Mouse (Mus musculus): Measurements from ENCODE around the gene Ptpre. TPM values are rescaled to one million over a fixed set of nuclear protein-coding genes. Genes with fewer than 3 reads are reported as not detected.

The Ptpre gene
- polyA plus RNA-seq, 1 experiment from 2014 or later: 1.7 TPM

DNA sequence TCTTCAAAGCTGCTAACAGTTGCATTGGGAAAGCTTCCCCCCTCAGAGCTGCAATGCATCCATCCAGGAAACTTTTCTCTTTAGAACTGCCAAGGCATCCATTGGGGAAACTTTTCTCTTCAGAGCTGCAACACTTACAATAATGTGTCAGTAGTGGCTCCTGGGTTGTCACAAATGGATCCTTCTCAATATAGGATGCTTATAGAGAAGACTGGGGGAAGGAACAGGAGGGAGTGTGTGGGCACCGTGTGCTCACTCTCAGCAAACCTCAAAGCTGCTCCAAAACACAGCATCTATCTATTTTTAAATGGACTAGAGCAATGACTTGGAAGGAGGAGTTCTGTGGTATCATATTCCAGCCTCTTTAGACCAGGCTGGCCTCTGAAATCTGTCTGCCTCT lies 189.4 kb downstream of the Ptpre start:
- H3K4me1 ChIP-seq (ENCODE audit: control insufficient read depth, insufficient read depth, low read length): no peaks in the 10 kb centered on the region
- no peak overlapping the region for H3K4me3 ChIP-seq (ENCODE audit: low read depth, low read length)
- H3K27me3 ChIP-seq (ENCODE audit: control insufficient read depth, insufficient read depth, low read length): no peaks in the 10 kb centered on the region
- 71% methylated on average over 1 of the region's 1 CpGs for WGBS (ENCODE audit: insufficient replicate concordance)
- H3K36me3 ChIP-seq (ENCODE audit: control insufficient read depth, insufficient read depth, low read length): no peaks in the 10 kb centered on the region
- no peak overlapping the region for H3K27ac ChIP-seq (ENCODE audit: low read depth, low read length)
- ATAC-seq (replicated peaks; ENCODE audit: insufficient number of reproducible peaks, low FRiP score, low TSS enrichment): no peak
- H3K9me3 ChIP-seq (replicated peaks; ENCODE audit: control insufficient read depth, low read length): no peaks in the 10 kb centered on the region
- no peak overlapping the region for H3K9ac ChIP-seq (ENCODE audit: low read depth, low read length)
- H3K4me2 ChIP-seq: no peak overlapping the region

DNA sequence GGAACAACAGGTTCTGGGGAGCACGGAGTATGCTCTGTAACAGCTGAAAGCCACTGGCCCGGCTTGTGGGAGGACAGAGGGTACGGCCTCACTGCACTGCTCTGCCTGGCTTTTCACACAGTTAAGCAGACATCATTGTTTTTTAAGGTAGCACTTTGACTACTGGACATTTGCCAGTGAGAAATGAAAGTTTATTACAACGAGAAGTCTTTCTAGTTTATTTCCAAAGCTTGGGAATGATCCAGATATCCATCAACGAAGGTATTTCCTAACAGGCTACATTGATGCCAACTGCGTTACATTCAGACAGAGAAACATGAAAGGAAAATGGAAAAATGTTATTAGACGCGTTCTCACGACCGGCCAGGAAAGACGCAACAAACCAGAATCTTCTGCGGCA lies 190.8 kb downstream of the Ptpre start:
- WGBS (ENCODE audit: insufficient replicate concordance): 86% methylated on average over 12 of the region's 12 CpGs
- Histone ChIP-seq H3K27me3 (ENCODE audit: control insufficient read depth, insufficient read depth, low read length) (no peaks in the 10 kb centered on the region), H3K9me3 (replicated peaks; ENCODE audit: control insufficient read depth, low read length) (no peaks in the 10 kb centered on the region), H3K4me1 (ENCODE audit: control insufficient read depth, insufficient read depth, low read length) (no peaks in the 10 kb centered on the region), H3K4me3 (ENCODE audit: low read depth, low read length) (no peak overlapping the region), H3K4me2 (no peak overlapping the region), H3K9ac (ENCODE audit: low read depth, low read length) (no peak overlapping the region), H3K36me3 (ENCODE audit: control insufficient read depth, insufficient read depth, low read length) (no peaks in the 10 kb centered on the region), H3K27ac (ENCODE audit: low read depth, low read length) (no peak overlapping the region)
- ATAC-seq (replicated peaks; ENCODE audit: insufficient number of reproducible peaks, low FRiP score, low TSS enrichment): no peak

GRCm38 (mm10) chr7:135734379-135734778 lies 197.1 kb downstream of the Ptpre start:
- Histone ChIP-seq H3K9me3 (replicated peaks; ENCODE audit: control insufficient read depth, low read length) (no peaks in the 10 kb centered on the region), H3K4me2 (no peak overlapping the region), H3K4me1 (ENCODE audit: control insufficient read depth, insufficient read depth, low read length) (no peaks in the 10 kb centered on the region), H3K27ac (ENCODE audit: low read depth, low read length) (no peak overlapping the region), H3K27me3 (ENCODE audit: control insufficient read depth, insufficient read depth, low read length) (no peaks in the 10 kb centered on the region), H3K9ac (ENCODE audit: low read depth, low read length) (no peak overlapping the region), H3K4me3 (ENCODE audit: low read depth, low read length) (no peak overlapping the region), H3K36me3 (ENCODE audit: control insufficient read depth, insufficient read depth, low read length) (no peaks in the 10 kb centered on the region)
- ATAC-seq (replicated peaks; ENCODE audit: insufficient number of reproducible peaks, low FRiP score, low TSS enrichment): no peak
- 84% methylated on average over 5 of the region's 5 CpGs for WGBS (ENCODE audit: insufficient replicate concordance)

DNA sequence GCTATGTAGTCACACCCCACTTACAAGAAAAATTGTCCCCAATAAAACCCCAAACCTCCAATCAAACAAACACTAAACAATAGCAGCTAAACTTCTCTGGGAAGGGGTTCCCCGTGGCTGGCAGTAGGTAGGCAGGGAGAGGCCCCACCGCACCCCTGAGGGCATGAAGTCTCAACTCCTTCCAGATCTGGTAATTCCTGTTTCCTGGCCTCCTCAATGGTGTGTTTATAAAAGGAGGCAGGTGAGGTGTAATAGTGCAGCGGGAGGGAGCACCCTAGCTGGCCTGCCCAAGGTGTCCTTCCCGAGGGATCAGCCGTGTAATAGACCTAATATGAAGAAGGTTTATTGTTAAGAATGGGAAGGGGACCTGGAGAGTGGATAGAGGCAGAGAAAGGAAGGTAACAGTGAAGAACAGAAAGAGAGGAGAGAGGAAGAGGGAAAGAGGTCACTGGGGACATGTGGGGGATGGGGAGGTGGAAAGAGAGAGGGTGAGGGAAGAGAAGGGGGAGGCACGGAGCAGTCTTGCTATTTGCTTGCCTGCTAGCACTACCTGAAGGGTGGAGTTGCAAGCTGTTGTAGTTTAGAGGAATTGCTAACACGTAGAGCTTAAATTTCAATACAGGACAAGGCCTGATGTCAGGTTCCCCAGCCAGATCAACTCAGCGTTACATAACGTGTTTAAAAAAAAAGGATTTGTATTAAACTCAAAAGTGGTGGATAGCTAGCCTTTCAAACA lies 197.8 kb downstream of the Ptpre start:
- Histone ChIP-seq H3K9me3 (replicated peaks; ENCODE audit: control insufficient read depth, low read length) (no peaks in the 10 kb centered on the region), H3K27ac (ENCODE audit: low read depth, low read length) (no peak overlapping the region), H3K4me2 (no peak overlapping the region), H3K36me3 (ENCODE audit: control insufficient read depth, insufficient read depth, low read length) (no peaks in the 10 kb centered on the region), H3K4me3 (ENCODE audit: low read depth, low read length) (no peak overlapping the region), H3K4me1 (ENCODE audit: control insufficient read depth, insufficient read depth, low read length) (no peaks in the 10 kb centered on the region), H3K9ac (ENCODE audit: low read depth, low read length) (no peak overlapping the region), H3K27me3 (ENCODE audit: control insufficient read depth, insufficient read depth, low read length) (no peaks in the 10 kb centered on the region)
- WGBS (ENCODE audit: insufficient replicate concordance): 82% methylated on average over 9 of the region's 9 CpGs
- no peak for ATAC-seq (replicated peaks; ENCODE audit: insufficient number of reproducible peaks, low FRiP score, low TSS enrichment)

MicroRNAs within 50 kb of the gene (microRNA counts, 519-probe panel; counts per million panel counts)
- 32.2 counts per million for microRNA mmu-miR-1962

Small RNA genes lying within 50 kb of the gene (microRNA-seq; reads per million reads assigned to microRNA genes)
- gene Mir1962 (ENCODE audit: borderline number of aligned reads): not detected

Other genes starting within 250 kb of the Ptpre start
- 0.10 and 0.15 TPM in 2 replicates for gene Foxi2, start 127.2 kb upstream of the Ptpre start, polyA plus RNA-seq (2014; fragmentation: Nextera tagmentation; extraction: Ambion mirVana)
- gene Clrn3, start 8.8 kb upstream of the Ptpre start, polyA plus RNA-seq (2014; fragmentation: Nextera tagmentation; extraction: Ambion mirVana): not detected in 2 replicates
- gene Mki67, start 178.9 kb downstream of the Ptpre start, polyA plus RNA-seq (2014; fragmentation: Nextera tagmentation; extraction: Ambion mirVana): 44.5 and 52.6 TPM in 2 replicates